Mouse (Mus musculus) heart, postnatal 10 days (tissue): ENCODE results near the gene Gjc1. TPM values are rescaled to one million over a fixed set of nuclear protein-coding genes. Genes with fewer than 3 reads are reported as not detected.

Experiments used
- DNase-seq, 2 experiments: peaks; one replicate each; pipeline ENCODE4 v3.0.0; 2021
- intact Hi-C: fragments of 180-260 bp; cut with DNase I; formaldehyde crosslinking; loops from one replicate; pipeline ENCODE4 v1.15.1; 2025
- total RNA-seq, 2 experiments: library from RNA; stranded (reverse); gene quantifications; 2 replicates each; pipeline ENCODE4 v1.2.3; 2021

Gene Gjc1
- total RNA-seq, 2 experiments from 2014 or later = 57.7 to 74.8 TPM

- peak; percentile 90 to 94 for DNase-seq
- intact Hi-C loops = loop anchor here (1.0 to 2.0 kb wide), 4 partner anchors 35 to 219 kb away; no protein-coding TSS in a partner anchor
These were observed 45.5 kb downstream of the Gjc1 start for GRCm38 (mm10) chr11:102773713-102774611.

GRCm38 (mm10) chr11:102772771-102773700, 46.5 kb downstream of the Gjc1 start:
- DNase-seq = no peak
- intact Hi-C loops = loop anchor here (2.0 kb wide), 1 partner anchor 34 kb away; no protein-coding TSS in a partner anchor

- intact Hi-C loops = loop anchor here (2.0 kb wide), 1 partner anchor 33 kb away; no protein-coding TSS in a partner anchor
- no peak for DNase-seq
These were observed 47.4 kb downstream of the Gjc1 start for GRCm38 (mm10) chr11:102771916-102772714.

- intact Hi-C loops = no loop called here
- no peak for DNase-seq
These were observed 48.7 kb downstream of the Gjc1 start for GRCm38 (mm10) chr11:102770662-102771435.

- intact Hi-C loops = no loop called here
- DNase-seq = no peak
These were observed 49.4 kb downstream of the Gjc1 start for GRCm38 (mm10) chr11:102769993-102770661.

- intact Hi-C loops = no loop called here
- no peak for DNase-seq
These were observed 50.4 kb downstream of the Gjc1 start for GRCm38 (mm10) chr11:102769141-102769540.

GRCm38 (mm10) chr11:102767055-102767670, 52.3 kb downstream of the Gjc1 start:
- intact Hi-C loops = no loop called here
- DNase-seq = no peak

- DNase-seq = no peak
- intact Hi-C loops = no loop called here
These were observed 54.1 kb downstream of the Gjc1 start for GRCm38 (mm10) chr11:102765416-102765815.

- intact Hi-C loops = no loop called here
These were observed 56.3 kb downstream of the Gjc1 start for GRCm38 (mm10) chr11:102763009-102763767.

GRCm38 (mm10) chr11:102762248-102762647, 57.3 kb downstream of the Gjc1 start:
- DNase-seq = no peak
- intact Hi-C loops = no loop called here

More at GRCm38 (mm10) chr11:102763009-102763767, 56.3 kb downstream of the Gjc1 start:
- DNase-seq = no peak

- DNase-seq = no peak
- intact Hi-C loops = no loop called here
These were observed 57.9 kb downstream of the Gjc1 start, which contains the start of gene Adam11 for GRCm38 (mm10) chr11:102761309-102762210. Gene Adam11, plus strand, starts transcription at chr11:102761439.

GRCm38 (mm10) chr11:102760805-102761308, 58.6 kb downstream of the Gjc1 start:
- intact Hi-C loops = no loop called here
- no peak for DNase-seq

- DNase-seq = no peak
- intact Hi-C loops = no loop called here
These were observed 60.5 kb downstream of the Gjc1 start for GRCm38 (mm10) chr11:102758977-102759376.

- intact Hi-C loops = no loop called here
These were observed 64.1 kb downstream of the Gjc1 start for GRCm38 (mm10) chr11:102755391-102755790.

GRCm38 (mm10) chr11:102754416-102754815, 65.1 kb downstream of the Gjc1 start:
- intact Hi-C loops = no loop called here
- no peak for DNase-seq

More at GRCm38 (mm10) chr11:102755391-102755790, 64.1 kb downstream of the Gjc1 start:
- DNase-seq = no peak

GRCm38 (mm10) chr11:102753591-102754324, 65.7 kb downstream of the Gjc1 start:
- no peak for DNase-seq
- intact Hi-C loops = no loop called here
